Mouse (Mus musculus) heart, embryonic 15.5 days (tissue): ENCODE data around the gene Rora. TPM values are rescaled to one million over a fixed set of nuclear protein-coding genes. Genes with fewer than 3 reads are reported as not detected.

ENCODE experiments used
- ATAC-seq: fragments of 200-750 bp; cut with Nextera tagmentation; replicated peaks from 2 replicates; pipeline ENCODE4 v1.8.0; 2017; ENCODE audit warnings: low read depth, moderate TSS enrichment; ENCODE audit not compliant: insufficient number of reproducible peaks, insufficient read depth, low FRiP score
- H3K27ac ChIP-seq: fragments of 300-500 bp; sonication (generic); 2 replicates; pipeline ENCODE4 v1.5.1; 2015; ENCODE audit warnings: mild to moderate bottlenecking, inconsistent platforms
- H3K27me3 ChIP-seq: fragments of 300-500 bp; sonication (generic); 2 replicates; pipeline ENCODE4 v1.6.1; 2015; ENCODE audit warnings: inconsistent platforms
- H3K36me3 ChIP-seq: fragments of 300-500 bp; sonication (generic); 2 replicates; pipeline ENCODE4 v1.6.1; 2015; ENCODE audit warnings: mild to moderate bottlenecking, inconsistent platforms
- H3K4me1 ChIP-seq: fragments of 300-500 bp; sonication (generic); replicated peaks from 2 replicates; pipeline ENCODE4 v1.6.1; 2015; ENCODE audit warnings: inconsistent platforms
- H3K4me2 ChIP-seq: fragments of 300-500 bp; sonication (generic); 2 replicates; pipeline ENCODE4 v1.6.1; 2015; ENCODE audit warnings: inconsistent platforms, mild to moderate bottlenecking, moderate library complexity
- H3K4me3 ChIP-seq: fragments of 300-500 bp; sonication (generic); 2 replicates; pipeline ENCODE4 v1.5.1; 2015; ENCODE audit warnings: mild to moderate bottlenecking, inconsistent platforms
- H3K9ac ChIP-seq: fragments of 300-500 bp; sonication (generic); 2 replicates; pipeline ENCODE4 v1.6.1; 2015; ENCODE audit warnings: mild to moderate bottlenecking, inconsistent platforms
- H3K9me3 ChIP-seq: fragments of 300-500 bp; sonication (generic); replicated peaks from 2 replicates; pipeline ENCODE4 v1.6.1; 2016; ENCODE audit warnings: inconsistent platforms
- WGBS: fragments of 180-500 bp; shearing (Covaris S2); methylation state at CpG from one replicate; pipeline ENCODE4 v1.1.7; 2015; ENCODE audit warnings: mixed read lengths; 5-methylcytosine and 5-hydroxymethylcytosine counted together
- polyA plus RNA-seq: library from polyadenylated mRNA; unstranded; fragments of >200 nt; fragmentation: Nextera tagmentation; extraction: Ambion mirVana; gene quantifications from 2 replicates; pipeline ENCODE4 v1.2.1, GENCODE M21; 2015

The Rora gene
- polyA plus RNA-seq, 1 experiment from 2014 or later = 7.3 TPM

DNA sequence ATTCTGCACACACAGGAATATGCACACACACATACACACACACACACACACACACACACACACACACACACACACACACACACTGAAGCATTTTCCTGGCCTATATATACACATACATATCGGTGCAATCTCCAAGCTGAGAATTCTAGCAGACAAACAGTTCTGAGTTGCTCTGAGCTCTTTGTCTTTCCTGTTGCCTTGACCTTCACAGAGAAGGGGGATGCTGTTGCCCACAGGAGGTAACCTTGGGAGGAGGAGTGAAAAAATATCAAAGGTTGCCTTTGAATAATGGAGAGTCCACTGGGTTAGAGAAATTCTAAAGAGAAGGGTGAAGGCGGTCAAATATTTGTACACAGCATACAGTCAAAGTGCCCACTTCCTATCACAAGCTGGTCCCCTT is 360.6 kb downstream of the Rora start:
- no peaks in the 10 kb centered on the region for H3K9me3 ChIP-seq
- no peaks in the 10 kb centered on the region for H3K27me3 ChIP-seq
- H3K4me2 ChIP-seq = no peak overlapping the region
- no peak overlapping the region for H3K9ac ChIP-seq
- 0 out of 2 replicates have a peak, but pooled peaks cover 3% of the 10 kb centered on the region for H3K4me1 ChIP-seq
- no peaks in the 10 kb centered on the region for H3K36me3 ChIP-seq
- ATAC-seq = no peak
- no peak overlapping the region for H3K27ac ChIP-seq
- H3K4me3 ChIP-seq = no peak overlapping the region
- WGBS = 78% methylated on average over 2 of the region's 2 CpGs

DNA sequence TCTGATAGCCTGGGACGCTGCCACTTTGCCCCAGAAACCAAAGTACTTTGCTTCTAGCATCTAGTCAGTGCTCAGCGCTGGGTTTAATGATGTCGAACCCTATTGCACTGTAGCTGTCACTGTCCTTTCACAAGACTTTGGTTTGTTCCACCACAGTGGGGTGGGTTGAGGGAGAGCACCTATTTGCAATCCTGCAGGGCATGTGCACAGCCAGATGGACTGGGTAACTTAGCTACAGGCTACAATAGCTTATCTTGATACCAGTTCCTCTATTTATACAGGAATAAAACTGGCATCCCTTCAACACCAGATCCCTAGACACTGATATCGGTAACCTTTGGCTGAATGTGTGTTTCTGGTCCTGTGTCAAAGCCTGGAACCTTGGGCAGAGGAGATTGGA is 366.8 kb downstream of the Rora start:
- H3K4me2 ChIP-seq = no peak overlapping the region
- H3K9ac ChIP-seq = no peak overlapping the region
- whole genome bisulfite sequencing = 88% methylated on average over 4 of the region's 4 CpGs
- no peak for ATAC-seq
- no peak overlapping the region for H3K4me3 ChIP-seq
- H3K9me3 ChIP-seq = no peaks in the 10 kb centered on the region
- no peaks in the 10 kb centered on the region for H3K36me3 ChIP-seq
- H3K27me3 ChIP-seq = no peaks in the 10 kb centered on the region
- H3K4me1 ChIP-seq = no peaks in the 10 kb centered on the region
- no peak overlapping the region for H3K27ac ChIP-seq

GRCm38 (mm10) chr9:69021482-69021881 is 367.9 kb downstream of the Rora start:
- no peaks in the 10 kb centered on the region for H3K4me1 ChIP-seq
- H3K4me2 ChIP-seq = no peak overlapping the region
- WGBS = 83% methylated on average over 1 of the region's 1 CpGs
- no peak overlapping the region for H3K27ac ChIP-seq
- H3K4me3 ChIP-seq = no peak overlapping the region
- no peaks in the 10 kb centered on the region for H3K27me3 ChIP-seq
- ATAC-seq = no peak
- no peak overlapping the region for H3K9ac ChIP-seq
- no peaks in the 10 kb centered on the region for H3K36me3 ChIP-seq
- no peaks in the 10 kb centered on the region for H3K9me3 ChIP-seq

GRCm38 (mm10) chr9:69023314-69023713 is 369.7 kb downstream of the Rora start:
- Histone ChIP-seq H3K4me3 (no peak overlapping the region), H3K4me1 (no peaks in the 10 kb centered on the region), H3K27me3 (no peaks in the 10 kb centered on the region), H3K36me3 (no peaks in the 10 kb centered on the region), H3K4me2 (no peak overlapping the region), H3K27ac (no peak overlapping the region), H3K9ac (no peak overlapping the region), H3K9me3 (no peaks in the 10 kb centered on the region)
- no peak for ATAC-seq
- 80% methylated on average over 3 of the region's 3 CpGs for WGBS

DNA sequence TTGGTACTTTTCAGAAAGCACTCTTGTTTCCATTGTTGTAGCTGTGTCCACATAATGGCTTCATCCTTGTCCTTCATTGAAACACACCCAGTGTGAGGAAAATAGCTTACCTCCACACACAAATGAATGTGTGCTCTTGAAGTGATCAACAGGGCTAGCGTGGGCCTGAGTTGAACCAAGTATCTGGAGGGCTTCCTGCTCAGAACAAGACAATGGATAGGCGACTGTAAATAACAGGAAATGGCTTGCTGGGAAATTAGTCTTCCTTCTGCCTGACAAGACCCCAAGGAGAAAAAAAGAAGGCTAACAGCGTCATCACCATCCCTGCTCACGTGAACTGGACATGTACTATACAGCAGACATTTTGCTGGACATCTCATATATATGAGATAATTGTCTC is 374.6 kb downstream of the Rora start:
- Histone ChIP-seq H3K36me3 (no peaks in the 10 kb centered on the region), H3K9ac (no peak overlapping the region), H3K27ac (no peak overlapping the region), H3K4me2 (no peak overlapping the region), H3K4me1 (no peaks in the 10 kb centered on the region), H3K9me3 (no peaks in the 10 kb centered on the region), H3K4me3 (no peak overlapping the region), H3K27me3 (no peaks in the 10 kb centered on the region)
- ATAC-seq = no peak
- WGBS = 74% methylated on average over 4 of the region's 4 CpGs

DNA sequence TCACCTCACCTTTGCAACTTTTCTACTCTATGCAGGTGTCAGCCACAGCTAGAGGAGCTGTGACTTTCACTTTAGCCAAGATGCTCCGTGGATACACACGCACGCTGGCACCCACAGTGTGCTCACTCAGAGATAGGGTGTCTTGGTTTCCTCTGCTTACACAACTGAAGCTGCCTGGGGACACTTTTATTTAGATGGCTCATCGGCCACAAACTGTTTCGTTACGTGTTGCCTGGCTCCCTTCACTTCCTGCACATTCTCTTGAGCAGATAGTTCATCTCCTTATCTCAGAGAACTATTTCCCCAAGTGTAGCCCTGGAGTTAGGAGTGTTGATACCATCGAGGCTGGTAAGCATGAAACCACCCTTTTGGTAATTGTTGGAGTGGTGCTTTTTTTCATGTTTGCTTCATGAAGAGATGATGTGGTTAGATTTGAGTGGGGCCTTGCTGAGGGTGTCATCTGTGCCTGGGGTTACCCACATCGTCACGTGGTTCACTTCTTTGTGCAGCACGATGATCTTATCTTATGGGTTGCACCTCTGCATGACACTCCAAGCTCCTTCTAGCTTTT is 380.8 kb downstream of the Rora start:
- Histone ChIP-seq H3K27ac (no peak overlapping the region), H3K27me3 (no peaks in the 10 kb centered on the region), H3K9me3 (no peaks in the 10 kb centered on the region), H3K9ac (no peak overlapping the region), H3K4me1 (no peaks in the 10 kb centered on the region), H3K36me3 (no peaks in the 10 kb centered on the region), H3K4me3 (no peak overlapping the region), H3K4me2 (no peak overlapping the region)
- ATAC-seq = no peak
- 68% methylated on average over 10 of the region's 10 CpGs for WGBS

- no peaks in the 10 kb centered on the region for H3K9me3 ChIP-seq
- no peaks in the 10 kb centered on the region for H3K36me3 ChIP-seq
- no peak for ATAC-seq
- H3K27ac ChIP-seq = no peak overlapping the region
- H3K4me3 ChIP-seq = no peak overlapping the region
- WGBS = 74% methylated on average over 7 of the region's 7 CpGs
- no peak overlapping the region for H3K4me2 ChIP-seq
- H3K9ac ChIP-seq = no peak overlapping the region
- no peaks in the 10 kb centered on the region for H3K27me3 ChIP-seq
- no peaks in the 10 kb centered on the region for H3K4me1 ChIP-seq
Observed at GRCm38 (mm10) chr9:69035456-69035855, 381.9 kb downstream of the Rora start.

DNA sequence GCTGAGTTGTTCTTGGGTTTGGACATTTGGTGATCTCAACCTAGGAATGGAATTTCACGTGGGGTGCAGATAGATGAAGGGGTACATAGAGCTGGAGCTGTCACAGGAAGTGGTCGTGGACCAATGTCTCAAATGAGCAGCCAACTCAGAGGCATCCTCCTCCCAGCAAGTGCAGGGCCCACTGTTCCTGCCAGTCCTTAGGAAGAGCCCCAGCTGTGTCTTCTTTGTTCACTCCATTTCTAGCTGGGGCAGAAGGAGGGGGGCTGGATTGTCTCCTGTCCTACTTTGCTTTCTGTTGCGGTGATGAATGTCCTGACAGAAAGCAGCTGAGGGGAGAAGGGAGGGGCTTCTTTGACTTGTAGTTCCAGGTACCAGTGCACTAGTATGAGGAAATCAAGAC is 382.7 kb downstream of the Rora start:
- WGBS = 59% methylated on average over 3 of the region's 3 CpGs
- H3K27ac ChIP-seq = no peak overlapping the region

GRCm38 (mm10) chr9:69043920-69044613 is 390.5 kb downstream of the Rora start:
- Histone ChIP-seq H3K9ac (no peak overlapping the region), H3K4me3 (no peak overlapping the region), H3K27me3 (no peaks in the 10 kb centered on the region), H3K27ac (no peak overlapping the region), H3K4me2 (no peak overlapping the region), H3K9me3 (no peaks in the 10 kb centered on the region), H3K4me1 (peaks cover 12% of the 10 kb centered on the region), H3K36me3 (no peaks in the 10 kb centered on the region)
- no peak for ATAC-seq
- 77% methylated on average over 8 of the region's 8 CpGs for WGBS

More for the DNA sequence above, 382.7 kb downstream of the Rora start:
- Histone ChIP-seq H3K36me3 (no peaks in the 10 kb centered on the region), H3K9ac (no peak overlapping the region), H3K4me1 (no peaks in the 10 kb centered on the region), H3K27me3 (no peaks in the 10 kb centered on the region), H3K4me3 (no peak overlapping the region), H3K9me3 (no peaks in the 10 kb centered on the region), H3K4me2 (no peak overlapping the region)
- no peak for ATAC-seq

DNA sequence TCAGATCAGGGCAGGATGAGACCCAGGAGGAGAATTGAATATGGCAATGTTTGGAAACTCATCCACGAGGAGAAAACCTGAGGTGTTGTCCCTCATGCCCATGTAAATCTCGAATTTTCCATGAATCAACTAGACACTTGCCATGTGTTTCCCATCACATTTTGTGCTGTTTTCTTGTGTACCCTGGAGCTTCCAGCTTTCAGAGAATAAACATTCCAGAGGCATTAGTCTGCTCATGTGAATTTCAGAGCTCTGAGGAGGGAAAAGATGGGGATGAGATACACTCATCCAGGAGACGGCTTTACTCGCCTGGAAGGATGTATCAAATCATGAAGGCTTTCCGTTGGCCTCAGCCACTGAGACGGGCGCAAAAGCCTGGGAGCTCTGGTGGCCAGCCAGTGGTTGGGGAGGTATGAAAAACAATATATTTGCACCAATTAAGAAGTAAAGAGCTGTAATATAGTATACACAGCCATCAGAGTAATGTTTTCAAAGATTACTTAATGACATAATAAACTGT is 391.1 kb downstream of the Rora start:
- Histone ChIP-seq H3K4me3 (no peak overlapping the region), H3K27me3 (no peaks in the 10 kb centered on the region), H3K27ac (no peak overlapping the region), H3K4me1 (peaks cover 12% of the 10 kb centered on the region), H3K9me3 (no peaks in the 10 kb centered on the region), H3K4me2 (no peak overlapping the region), H3K9ac (no peak overlapping the region), H3K36me3 (no peaks in the 10 kb centered on the region)
- no peak for ATAC-seq
- 85% methylated on average over 7 of the region's 7 CpGs for WGBS

DNA sequence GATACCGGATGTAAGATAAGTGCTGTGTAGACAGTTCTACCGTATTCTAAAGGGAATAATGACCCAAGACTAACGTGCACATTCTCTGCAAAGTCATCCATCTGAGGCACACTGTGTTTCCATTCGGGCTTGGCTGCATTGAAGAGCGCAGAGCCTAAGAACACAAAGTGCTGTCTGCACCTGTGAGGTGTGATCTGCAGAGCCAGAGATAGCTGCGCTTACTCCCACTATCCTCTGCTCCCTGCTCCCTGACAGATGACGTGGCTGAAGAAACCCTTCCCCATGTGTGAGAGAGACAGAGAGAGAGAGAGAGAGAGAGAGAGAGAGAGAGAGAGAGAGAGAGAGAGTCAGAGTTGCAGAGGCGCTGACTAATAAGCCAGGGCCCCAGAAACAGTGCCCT is 392.3 kb downstream of the Rora start:
- Histone ChIP-seq H3K9me3 (no peaks in the 10 kb centered on the region), H3K4me1 (peaks cover 12% of the 10 kb centered on the region), H3K27me3 (no peaks in the 10 kb centered on the region), H3K4me2 (no peak overlapping the region), H3K4me3 (no peak overlapping the region), H3K27ac (no peak overlapping the region), H3K9ac (no peak overlapping the region), H3K36me3 (no peaks in the 10 kb centered on the region)
- peak; percentile 77; the same call in 1 of the 2 replicates for ATAC-seq
- 45% methylated on average over 8 of the region's 8 CpGs for WGBS

DNA sequence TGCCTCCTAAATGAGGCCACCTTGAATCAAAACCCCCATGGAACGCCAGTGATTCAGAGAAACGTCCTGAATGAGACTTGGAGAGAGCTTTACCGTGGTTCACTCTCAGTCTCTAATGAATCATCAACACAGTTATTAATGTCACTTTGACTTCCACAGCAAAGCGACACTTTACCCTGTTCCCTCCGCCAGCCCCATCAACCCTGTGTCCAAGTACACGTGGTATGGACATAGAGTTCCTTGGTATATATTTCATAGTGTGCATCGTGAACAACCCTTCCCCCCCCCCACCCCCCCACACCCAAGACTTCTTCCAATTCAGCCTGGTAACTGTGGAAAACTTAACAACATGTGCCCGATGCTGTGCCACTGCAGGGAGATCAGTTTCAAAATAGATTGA is 397.3 kb downstream of the Rora start:
- no peak overlapping the region for H3K27ac ChIP-seq
- H3K36me3 ChIP-seq = no peaks in the 10 kb centered on the region
- no peak overlapping the region for H3K9ac ChIP-seq
- H3K4me3 ChIP-seq = no peak overlapping the region
- H3K27me3 ChIP-seq = no peaks in the 10 kb centered on the region
- H3K9me3 ChIP-seq = no peaks in the 10 kb centered on the region
- H3K4me2 ChIP-seq = no peak overlapping the region
- WGBS = 77% methylated on average over 8 of the region's 8 CpGs
- no peak for ATAC-seq
- H3K4me1 ChIP-seq = peaks cover 12% of the 10 kb centered on the region
